Mouse (Mus musculus) intestine, embryonic 16.5 days (tissue): Measurements from ENCODE around the gene Kptn. TPM values are rescaled to one million over a fixed set of nuclear protein-coding genes. Genes with fewer than 3 reads are reported as not detected.

Source experiments
- ATAC-seq: fragments of 200-750 bp; cut with Nextera tagmentation; 2 replicates; pipeline ENCODE4 v1.8.0; 2017; ENCODE audit warnings: moderate TSS enrichment, moderate library complexity
- H3K27ac ChIP-seq: fragments of 300-500 bp; sonication (generic); 2 replicates; pipeline ENCODE4 v1.5.1; 2014; ENCODE audit warnings: mild to moderate bottlenecking, low read length
- H3K27me3 ChIP-seq: fragments of 300-500 bp; sonication (generic); replicated peaks from 2 replicates; pipeline ENCODE4 v1.6.1; 2014; ENCODE audit warnings: low read length, control low read depth, mixed read lengths; ENCODE audit not compliant: control insufficient read depth, insufficient read depth
- H3K36me3 ChIP-seq: fragments of 300-500 bp; sonication (generic); 2 replicates; pipeline ENCODE4 v1.6.1; 2014; ENCODE audit warnings: low read length, control low read depth; ENCODE audit not compliant: control insufficient read depth, insufficient read depth
- H3K4me1 ChIP-seq: fragments of 300-500 bp; sonication (generic); 2 replicates; pipeline ENCODE4 v1.6.1; 2014; ENCODE audit warnings: low read length, control low read depth, mixed read lengths; ENCODE audit not compliant: control insufficient read depth, insufficient read depth
- H3K4me2 ChIP-seq: fragments of 300-500 bp; sonication (generic); 2 replicates; pipeline ENCODE4 v1.6.1; 2014; ENCODE audit warnings: low read depth, low read length, control low read depth
- H3K4me3 ChIP-seq: fragments of 300-500 bp; sonication (generic); 2 replicates; pipeline ENCODE4 v1.5.1; 2014; ENCODE audit warnings: mild to moderate bottlenecking, low read length
- H3K9ac ChIP-seq: fragments of 300-500 bp; sonication (generic); 2 replicates; pipeline ENCODE4 v1.6.1; 2014; ENCODE audit warnings: low read depth, low read length
- H3K9me3 ChIP-seq: fragments of 300-500 bp; sonication (generic); 2 replicates; pipeline ENCODE4 v1.6.1; 2016; ENCODE audit warnings: low read length, control low read depth; ENCODE audit not compliant: control insufficient read depth
- WGBS: fragments of 180-500 bp; shearing (Covaris S2); extraction: QIAGEN DNeasy Blood & Tissue Kit; methylation state at CpG from one replicate; pipeline ENCODE4 v1.1.7; 2014; 5-methylcytosine and 5-hydroxymethylcytosine counted together
- polyA plus RNA-seq: library from polyadenylated mRNA; unstranded; fragments of >200 nt; fragmentation: Nextera tagmentation; extraction: Ambion mirVana; gene quantifications from 2 replicates; pipeline ENCODE4 v1.2.1, GENCODE M21; 2015

Gene Kptn
- polyA plus RNA-seq, 1 experiment from 2014 or later: 27.1 TPM

DNA sequence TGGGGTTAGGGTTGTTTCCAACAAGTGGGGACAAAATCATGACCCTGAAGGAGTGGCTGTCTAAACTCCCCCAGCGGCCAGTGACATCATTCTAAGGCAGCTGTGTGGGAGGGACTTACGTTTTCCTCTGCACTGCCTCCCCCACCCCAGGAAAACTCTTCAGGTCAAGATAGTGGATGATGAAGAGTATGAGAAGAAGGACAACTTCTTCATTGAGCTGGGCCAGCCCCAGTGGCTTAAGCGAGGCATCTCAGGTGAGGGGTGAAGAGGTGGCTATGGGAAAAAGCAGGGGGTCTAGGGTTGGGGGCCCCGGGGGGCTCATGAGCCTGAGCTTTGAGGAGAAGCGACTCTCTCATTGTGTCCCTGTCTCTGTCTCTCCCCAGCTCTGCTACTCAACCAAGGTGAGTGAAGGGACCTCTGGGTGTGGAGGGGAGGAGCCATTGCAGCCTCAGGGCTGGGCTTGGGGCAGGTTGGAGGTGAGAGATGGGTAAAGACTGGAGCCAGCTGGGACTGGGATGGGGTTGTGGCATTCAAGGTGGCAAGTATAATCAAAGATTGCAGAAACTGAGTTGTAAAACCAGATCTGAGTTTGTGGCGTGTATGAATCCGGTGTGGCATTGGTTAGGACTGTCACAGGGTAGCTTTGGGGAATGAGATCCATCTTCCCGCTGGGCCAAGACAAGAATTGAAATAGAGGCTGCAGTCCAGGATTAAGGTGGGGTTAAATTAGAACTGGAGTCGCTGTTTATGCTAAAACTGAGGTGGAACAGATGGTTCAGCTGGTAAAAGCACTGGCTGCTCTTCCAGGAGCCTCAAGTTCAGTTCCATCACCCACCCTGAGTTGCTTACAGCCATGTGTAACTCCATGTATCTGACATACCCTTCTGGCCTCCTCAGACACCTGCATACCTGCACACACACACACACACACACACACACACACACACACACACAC is 30.8 kb downstream of the Kptn start:
- no peaks in the 10 kb centered on the region for H3K4me1 ChIP-seq
- no peak overlapping the region for H3K4me3 ChIP-seq
- 70% methylated on average over 9 of the region's 9 CpGs for WGBS
- H3K4me2 ChIP-seq: no peak overlapping the region
- ATAC-seq: no peak
- no peaks in the 10 kb centered on the region for H3K9me3 ChIP-seq
- H3K27me3 ChIP-seq: peaks cover 4% of the 10 kb centered on the region; the same call in 1 of the 2 replicates
- no peak overlapping the region for H3K27ac ChIP-seq
- no peak overlapping the region for H3K9ac ChIP-seq
- no peaks in the 10 kb centered on the region for H3K36me3 ChIP-seq

GRCm38 (mm10) chr7:16153522-16153921 is 33.8 kb downstream of the Kptn start:
- peak; percentile 73 for ATAC-seq

DNA sequence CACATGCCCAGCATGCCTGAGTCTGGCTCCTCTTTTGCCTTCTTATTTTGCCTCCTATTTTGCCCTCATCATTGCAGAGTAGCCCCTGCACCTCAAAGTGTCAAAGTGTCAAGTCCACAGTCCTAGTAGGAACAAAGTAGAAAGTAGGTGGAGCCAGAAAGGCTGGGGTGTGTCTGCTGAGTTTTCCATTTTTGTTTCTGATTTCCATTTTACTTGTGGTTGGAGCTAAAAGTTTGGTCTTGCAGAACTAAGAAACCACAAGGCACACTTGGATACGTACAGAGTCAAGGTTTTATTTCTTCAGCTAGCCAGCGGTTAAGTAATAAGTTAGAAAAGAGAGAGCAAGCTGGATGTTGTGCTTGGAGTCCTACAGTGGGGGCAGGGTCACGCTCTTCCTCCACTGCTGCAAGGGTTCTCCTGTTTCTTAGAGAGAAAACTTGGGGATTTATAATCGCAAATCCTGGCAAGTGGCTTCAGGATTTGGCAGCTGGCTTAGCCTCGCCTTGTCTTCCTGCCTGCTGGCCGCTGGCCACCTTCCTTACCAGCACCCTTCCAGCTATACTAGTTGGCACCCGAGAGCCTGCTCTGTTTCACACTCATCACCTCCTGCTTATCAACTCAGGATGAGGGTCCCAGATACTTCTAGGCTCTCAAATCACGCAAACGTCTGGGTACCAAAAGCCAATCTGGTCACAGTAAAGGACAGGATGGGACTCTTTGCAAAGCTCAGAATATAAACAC is 35.6 kb downstream of the Kptn start:
- WGBS: 64% methylated on average over 9 of the region's 9 CpGs
- Histone ChIP-seq H3K9ac (no peak overlapping the region), H3K9me3 (no peaks in the 10 kb centered on the region)

More at GRCm38 (mm10) chr7:16153522-16153921, 33.8 kb downstream of the Kptn start:
- H3K9me3 ChIP-seq: no peaks in the 10 kb centered on the region
- no peak overlapping the region for H3K4me2 ChIP-seq
- peaks cover 6% of the 10 kb centered on the region; the same call in 1 of the 2 replicates for H3K27me3 ChIP-seq
- no peaks in the 10 kb centered on the region for H3K4me1 ChIP-seq
- WGBS: 13% methylated on average over 10 of the region's 10 CpGs
- no peak overlapping the region for H3K9ac ChIP-seq
- H3K36me3 ChIP-seq: no peaks in the 10 kb centered on the region
- no peak overlapping the region for H3K27ac ChIP-seq
- no peak overlapping the region for H3K4me3 ChIP-seq

GRCm38 (mm10) chr7:16156105-16156714 is 36.5 kb downstream of the Kptn start:
- Histone ChIP-seq H3K9ac (no peak overlapping the region), H3K36me3 (no peaks in the 10 kb centered on the region), H3K27me3 (peaks cover 19% of the 10 kb centered on the region), H3K4me2 (no peak overlapping the region), H3K4me3 (no peak overlapping the region), H3K9me3 (no peaks in the 10 kb centered on the region), H3K4me1 (no peaks in the 10 kb centered on the region), H3K27ac (no peak overlapping the region)
- 66% methylated on average over 8 of the region's 8 CpGs for whole genome bisulfite sequencing
- no peak for ATAC-seq

More for the DNA sequence above, 35.6 kb downstream of the Kptn start:
- no peaks in the 10 kb centered on the region for H3K36me3 ChIP-seq
- no peak overlapping the region for H3K27ac ChIP-seq
- no peak overlapping the region for H3K4me3 ChIP-seq
- H3K4me1 ChIP-seq: no peaks in the 10 kb centered on the region
- H3K4me2 ChIP-seq: no peak overlapping the region
- ATAC-seq: no peak
- peaks cover 19% of the 10 kb centered on the region for H3K27me3 ChIP-seq

DNA sequence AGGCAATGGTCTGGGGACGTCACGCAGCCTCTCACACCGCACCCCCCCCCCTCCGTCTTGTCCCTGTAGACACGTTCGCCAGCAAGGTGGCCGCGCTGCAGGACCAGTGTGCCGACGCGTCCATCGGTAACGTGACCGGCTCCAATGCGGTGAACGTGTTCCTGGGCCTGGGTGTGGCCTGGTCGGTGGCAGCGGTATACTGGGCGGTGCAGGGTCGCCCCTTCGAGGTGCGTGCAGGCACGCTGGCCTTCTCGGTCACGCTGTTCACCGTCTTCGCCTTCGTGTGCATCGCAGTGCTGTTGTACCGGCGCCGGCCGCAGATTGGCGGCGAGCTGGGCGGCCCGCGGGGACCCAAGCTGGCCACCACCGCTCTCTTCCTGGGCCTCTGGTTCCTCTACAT is 39.0 kb downstream of the Kptn start:
- H3K27me3 ChIP-seq: peaks cover 19% of the 10 kb centered on the region
- no peak overlapping the region for H3K27ac ChIP-seq
- ATAC-seq: peak; percentile 45; the same call in 1 of the 2 replicates
- H3K9me3 ChIP-seq: no peaks in the 10 kb centered on the region
- no peaks in the 10 kb centered on the region for H3K4me1 ChIP-seq
- H3K9ac ChIP-seq: 0 out of 2 replicates have a peak overlapping the region, but pooled peaks have one; percentile 16
- peak overlapping the region; percentile 35; the same call in 1 of the 2 replicates for H3K4me2 ChIP-seq
- H3K4me3 ChIP-seq: 0 out of 2 replicates have a peak overlapping the region, but pooled peaks have one; percentile 21
- WGBS: 16% methylated on average over 39 of the region's 39 CpGs
- H3K36me3 ChIP-seq: no peaks in the 10 kb centered on the region

DNA sequence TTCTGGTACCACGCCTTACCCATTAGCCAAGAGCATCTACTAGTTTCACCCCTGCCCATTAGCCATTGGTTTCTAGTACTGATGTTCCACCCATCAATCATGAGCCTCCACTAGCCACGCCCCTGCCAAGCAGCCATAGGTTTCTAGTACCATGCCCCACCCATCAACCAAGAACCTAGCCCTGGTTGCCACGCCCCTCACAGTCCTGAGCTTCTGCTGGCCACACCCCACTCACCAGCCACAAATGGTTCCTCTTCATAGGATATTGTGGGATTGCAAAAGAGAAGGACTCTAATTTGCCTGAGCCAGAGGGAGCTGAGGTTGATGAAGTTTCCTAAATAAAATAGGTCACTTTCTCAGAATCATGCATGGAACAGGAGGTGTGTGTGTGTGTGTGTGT is 41.0 kb downstream of the Kptn start:
- no peak overlapping the region for H3K9ac ChIP-seq
- no peak overlapping the region for H3K4me3 ChIP-seq
- ATAC-seq: peak; percentile 40; the same call in 1 of the 2 replicates

GRCm38 (mm10) chr7:16161302-16161701 is 41.6 kb downstream of the Kptn start:
- no peak for ATAC-seq
- Histone ChIP-seq H3K9me3 (no peaks in the 10 kb centered on the region), H3K4me1 (no peaks in the 10 kb centered on the region), H3K4me2 (no peak overlapping the region), H3K36me3 (no peaks in the 10 kb centered on the region), H3K27ac (no peak overlapping the region), H3K27me3 (peaks cover 19% of the 10 kb centered on the region), H3K4me3 (no peak overlapping the region), H3K9ac (no peak overlapping the region)
- 87% methylated on average over 9 of the region's 9 CpGs for WGBS

More for the DNA sequence above, 41.0 kb downstream of the Kptn start:
- H3K27me3 ChIP-seq: peaks cover 19% of the 10 kb centered on the region
- no peak overlapping the region for H3K4me2 ChIP-seq
- H3K9me3 ChIP-seq: no peaks in the 10 kb centered on the region
- no peaks in the 10 kb centered on the region for H3K36me3 ChIP-seq
- no peak overlapping the region for H3K27ac ChIP-seq
- H3K4me1 ChIP-seq: no peaks in the 10 kb centered on the region
- WGBS: 59% methylated on average over 3 of the region's 3 CpGs

DNA sequence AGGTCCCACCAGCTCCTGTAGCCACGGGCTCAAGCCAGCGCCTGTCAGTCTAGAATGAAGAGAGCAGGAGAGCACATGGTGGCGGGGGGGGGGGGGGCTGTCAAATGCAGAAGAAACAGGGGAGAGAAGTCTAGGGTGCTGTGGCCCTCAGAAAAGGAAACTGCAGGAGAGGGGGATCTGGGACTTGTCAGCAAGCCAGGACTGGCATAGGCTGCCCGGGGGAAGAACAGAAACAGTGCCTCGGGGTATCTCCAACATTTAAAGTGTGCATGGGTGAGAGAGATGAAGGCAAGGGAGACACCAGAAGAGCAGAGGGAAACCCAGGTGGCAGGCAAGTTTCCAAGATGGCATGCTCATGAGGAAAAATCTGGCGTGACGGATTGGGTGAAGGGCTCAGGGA is 42.3 kb downstream of the Kptn start:
- Histone ChIP-seq H3K9me3 (no peaks in the 10 kb centered on the region), H3K27me3 (peaks cover 19% of the 10 kb centered on the region), H3K4me3 (no peak overlapping the region), H3K4me2 (no peak overlapping the region), H3K27ac (no peak overlapping the region), H3K4me1 (no peaks in the 10 kb centered on the region), H3K9ac (no peak overlapping the region), H3K36me3 (no peaks in the 10 kb centered on the region)
- ATAC-seq: no peak
- WGBS: 67% methylated on average over 6 of the region's 7 CpGs

GRCm38 (mm10) chr7:16172141-16172581 is 52.5 kb downstream of the Kptn start:
- H3K9me3 ChIP-seq: peaks cover 7% of the 10 kb centered on the region; the same call in 1 of the 2 replicates
- H3K36me3 ChIP-seq: no peaks in the 10 kb centered on the region
- H3K27ac ChIP-seq: no peak overlapping the region
- peaks cover 9% of the 10 kb centered on the region for H3K4me1 ChIP-seq
- H3K27me3 ChIP-seq: no peaks in the 10 kb centered on the region
- H3K4me2 ChIP-seq: no peak overlapping the region
- H3K4me3 ChIP-seq: no peak overlapping the region
- WGBS: 20% methylated on average over 1 of the region's 1 CpGs
- ATAC-seq: no peak
- H3K9ac ChIP-seq: no peak overlapping the region
